Mouse (Mus musculus) neural tube, embryonic 11.5 days (tissue): ENCODE data around the gene Uqcr10. TPM values are rescaled to one million over a fixed set of nuclear protein-coding genes. Genes with fewer than 3 reads are reported as not detected.
A peak's percentile ranks its signal among the peaks of the same experiment; 100 is the strongest.

Source experiments
- ATAC-seq: fragments of 200-750 bp; cut with Nextera tagmentation; 2 replicates; pipeline ENCODE4 v1.8.0; 2017; ENCODE audit warnings: moderate number of reproducible peaks, mild to moderate bottlenecking, moderate TSS enrichment, moderate library complexity; ENCODE audit not compliant: insufficient read depth, low FRiP score, low TSS enrichment
- DNase-seq: peaks from one replicate; pipeline ENCODE4 v3.0.0-alpha.2; 2015; ENCODE audit warnings: low spot score
- H3K27ac ChIP-seq: fragments of 300-500 bp; sonication (generic); 2 replicates; pipeline ENCODE4 v1.5.1; 2014; ENCODE audit warnings: low read depth, mild to moderate bottlenecking, low read length
- H3K27me3 ChIP-seq: fragments of 300-500 bp; sonication (generic); 2 replicates; pipeline ENCODE4 v1.6.1; 2014; ENCODE audit warnings: mild to moderate bottlenecking, low read length, mixed read lengths; ENCODE audit not compliant: control insufficient read depth, insufficient read depth
- H3K36me3 ChIP-seq: fragments of 300-500 bp; sonication (generic); 2 replicates; pipeline ENCODE4 v1.6.1; 2014; ENCODE audit warnings: mild to moderate bottlenecking, low read length, moderate library complexity, mixed read lengths; ENCODE audit not compliant: control insufficient read depth, insufficient read depth
- H3K4me1 ChIP-seq: fragments of 300-500 bp; sonication (generic); 2 replicates; pipeline ENCODE4 v1.6.1; 2014; ENCODE audit warnings: low read length, mixed read lengths; ENCODE audit not compliant: control insufficient read depth, insufficient read depth
- H3K4me2 ChIP-seq: fragments of 300-500 bp; sonication (generic); 2 replicates; pipeline ENCODE4 v1.6.1; 2014; ENCODE audit warnings: low read depth, mild to moderate bottlenecking, moderate library complexity
- H3K4me3 ChIP-seq: fragments of 300-500 bp; sonication (generic); 2 replicates; pipeline ENCODE4 v1.5.1; 2014; ENCODE audit warnings: low read depth, low read length
- H3K9ac ChIP-seq: fragments of 300-500 bp; sonication (generic); 2 replicates; pipeline ENCODE4 v1.6.1; 2014; ENCODE audit warnings: mild to moderate bottlenecking, low read length
- H3K9me3 ChIP-seq: fragments of 300-500 bp; sonication (generic); 2 replicates; pipeline ENCODE4 v1.6.1; 2016; ENCODE audit warnings: low read length; ENCODE audit not compliant: control insufficient read depth
- WGBS: fragments of 180-500 bp; shearing (Covaris S2); extraction: QIAGEN DNeasy Blood & Tissue Kit; methylation state at CpG from one replicate; pipeline ENCODE4 v1.1.7; 2014; 5-methylcytosine and 5-hydroxymethylcytosine counted together
- polyA plus RNA-seq: library from polyadenylated mRNA; unstranded; fragments of >200 nt; fragmentation: Nextera tagmentation; extraction: Ambion mirVana; gene quantifications from 2 replicates; pipeline ENCODE4 v1.2.1, GENCODE M21; 2014

The Uqcr10 gene
- polyA plus RNA-seq, 1 experiment from 2014 or later, result 505 TPM

DNA sequence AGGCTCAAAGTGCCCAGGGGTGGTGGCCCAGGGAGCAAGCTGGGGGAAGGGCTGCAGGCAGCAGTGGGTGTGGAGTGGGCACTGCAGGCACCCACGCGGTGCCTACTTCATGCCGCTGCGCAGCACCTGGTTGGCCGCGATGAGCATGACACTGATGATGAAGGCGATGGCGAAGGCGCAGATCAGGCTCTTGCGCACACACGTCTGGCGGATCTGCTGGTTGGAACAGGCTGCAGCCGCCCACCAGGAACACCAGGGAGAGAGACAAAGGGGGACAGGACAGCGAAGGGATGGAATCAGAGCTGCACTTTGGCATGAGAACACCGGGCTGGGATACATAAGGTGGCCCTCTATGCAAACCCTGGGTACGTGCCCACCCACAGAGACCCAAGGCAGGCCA, 34.6 kb upstream of the Uqcr10 start:
- H3K27ac ChIP-seq, result no peak overlapping the region
- DNase-seq, result no peak
- peaks cover 4% of the 10 kb centered on the region; the same call in 1 of the 2 replicates for H3K4me1 ChIP-seq
- H3K27me3 ChIP-seq, result no peaks in the 10 kb centered on the region
- ATAC-seq, result no peak
- peaks cover 2% of the 10 kb centered on the region; the same call in 1 of the 2 replicates for H3K36me3 ChIP-seq
- no peaks in the 10 kb centered on the region for H3K9me3 ChIP-seq
- no peak overlapping the region for H3K9ac ChIP-seq
- WGBS, result 94% methylated on average over 16 of the region's 16 CpGs
- H3K4me3 ChIP-seq, result no peak overlapping the region
- H3K4me2 ChIP-seq, result no peak overlapping the region

DNA sequence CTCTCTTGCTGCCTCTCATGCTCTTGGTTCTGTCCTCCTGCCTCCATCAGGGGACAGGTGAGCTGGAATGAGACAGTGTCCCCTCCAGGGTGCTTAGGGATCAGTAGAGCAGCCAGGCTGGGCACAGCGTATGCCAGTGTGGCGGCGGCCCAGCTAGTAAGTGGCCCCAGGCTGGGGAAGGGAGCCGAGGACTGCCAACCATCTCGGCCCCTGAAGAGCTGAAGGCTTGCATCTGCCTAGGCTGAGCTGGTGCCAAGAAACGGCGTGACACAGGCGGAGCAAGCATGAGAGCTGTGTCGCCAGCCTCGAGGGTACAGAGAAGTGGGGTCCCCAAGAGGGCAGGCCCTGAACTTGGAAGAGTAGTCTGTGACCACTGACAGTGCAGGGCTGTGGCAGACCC, 33.5 kb upstream of the Uqcr10 start:
- no peak overlapping the region for H3K9ac ChIP-seq
- ATAC-seq (no peak), DNase-seq (no peak)
- H3K27me3 ChIP-seq, result no peaks in the 10 kb centered on the region
- peaks cover 2% of the 10 kb centered on the region; the same call in 1 of the 2 replicates for H3K36me3 ChIP-seq
- H3K4me2 ChIP-seq, result no peak overlapping the region
- peaks cover 4% of the 10 kb centered on the region; the same call in 1 of the 2 replicates for H3K4me1 ChIP-seq
- 86% methylated on average over 10 of the region's 10 CpGs for WGBS
- no peaks in the 10 kb centered on the region for H3K9me3 ChIP-seq
- no peak overlapping the region for H3K4me3 ChIP-seq
- H3K27ac ChIP-seq, result no peak overlapping the region

DNA sequence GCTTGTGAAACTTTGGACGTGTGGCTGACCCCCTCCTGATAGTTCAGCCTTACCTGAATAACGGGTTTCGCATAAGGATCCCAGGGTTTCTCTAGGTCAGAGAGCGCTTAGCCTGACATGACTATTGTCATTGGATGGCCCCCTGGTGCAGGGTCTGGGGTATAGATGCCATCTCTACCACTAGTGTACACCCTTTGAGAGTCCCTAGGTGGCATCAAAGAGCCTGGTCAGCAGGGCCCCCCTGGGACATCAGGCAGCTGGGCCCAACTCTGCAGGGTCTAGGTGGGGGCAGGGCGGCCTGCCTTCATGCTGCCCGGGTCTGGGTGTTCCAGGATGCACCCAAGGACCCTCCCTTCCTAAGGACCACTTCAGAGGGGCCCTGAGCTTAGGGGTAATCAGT, 32.2 kb upstream of the Uqcr10 start:
- peaks cover 2% of the 10 kb centered on the region; the same call in 1 of the 2 replicates for H3K36me3 ChIP-seq
- WGBS, result 51% methylated on average over 6 of the region's 6 CpGs

DNA sequence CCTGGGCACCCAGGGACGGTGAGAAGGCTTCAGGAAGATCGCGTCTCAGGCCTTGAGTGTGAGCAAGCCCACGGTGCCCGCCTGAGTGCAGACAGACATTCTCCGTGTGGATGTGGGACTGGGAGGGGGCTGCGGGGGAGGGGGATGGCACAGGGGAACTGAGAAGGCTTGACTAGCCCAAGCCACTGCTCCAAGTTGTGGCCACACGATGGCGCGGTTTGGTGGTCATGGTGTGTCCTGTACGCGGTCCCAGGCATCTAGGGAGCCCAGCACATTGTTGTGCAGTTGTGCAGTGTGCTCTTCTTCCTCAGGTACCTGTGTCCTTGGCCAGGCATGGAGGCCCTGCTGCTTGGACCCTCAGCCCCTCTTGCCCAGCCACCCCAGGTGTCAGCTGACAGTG, 30.0 kb upstream of the Uqcr10 start:
- 32% methylated on average over 12 of the region's 12 CpGs for WGBS

More for the DNA sequence above, 32.2 kb upstream of the Uqcr10 start:
- H3K27me3 ChIP-seq, result no peaks in the 10 kb centered on the region
- H3K27ac ChIP-seq, result no peak overlapping the region
- DNase-seq, result no peak
- no peak overlapping the region for H3K4me2 ChIP-seq
- no peak overlapping the region for H3K9ac ChIP-seq
- H3K4me3 ChIP-seq, result no peak overlapping the region
- peaks cover 4% of the 10 kb centered on the region; the same call in 1 of the 2 replicates for H3K4me1 ChIP-seq
- no peaks in the 10 kb centered on the region for H3K9me3 ChIP-seq
- no peak for ATAC-seq

DNA sequence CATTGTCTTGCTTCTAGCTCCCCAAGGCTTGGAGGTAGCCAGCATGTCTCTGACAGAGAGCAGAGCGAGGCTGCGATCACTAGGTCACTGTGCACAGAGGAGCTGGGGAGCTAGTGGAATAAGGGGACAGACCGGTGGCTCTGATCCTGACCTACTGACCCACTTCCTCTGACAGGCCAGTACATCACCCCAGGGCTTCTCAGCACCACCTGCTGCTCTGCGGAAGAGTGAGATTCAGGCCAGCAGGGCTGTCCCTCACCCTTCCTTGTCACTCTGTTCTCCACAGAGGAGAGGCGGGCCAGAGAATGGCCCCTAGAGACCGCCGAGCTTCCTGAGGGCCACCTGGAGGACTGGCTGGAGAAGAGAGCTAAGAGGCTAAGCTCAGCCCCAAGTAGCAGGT, 27.6 kb upstream of the Uqcr10 start:
- no peak overlapping the region for H3K4me2 ChIP-seq
- H3K36me3 ChIP-seq, result peaks cover 2% of the 10 kb centered on the region
- no peak overlapping the region for H3K9ac ChIP-seq
- no peaks in the 10 kb centered on the region for H3K27me3 ChIP-seq
- 59% methylated on average over 7 of the region's 7 CpGs for WGBS
- H3K4me1 ChIP-seq, result peaks cover 4% of the 10 kb centered on the region; the same call in 1 of the 2 replicates
- H3K4me3 ChIP-seq, result no peak overlapping the region
- DNase-seq (no peak), ATAC-seq (no peak)
- no peak overlapping the region for H3K27ac ChIP-seq
- no peaks in the 10 kb centered on the region for H3K9me3 ChIP-seq

More for the DNA sequence above, 30.0 kb upstream of the Uqcr10 start:
- peak; percentile 62 for DNase-seq
- Histone ChIP-seq H3K27ac (no peak overlapping the region), H3K4me3 (no peak overlapping the region), H3K36me3 (peaks cover 2% of the 10 kb centered on the region; the same call in 1 of the 2 replicates), H3K27me3 (no peaks in the 10 kb centered on the region), H3K4me2 (no peak overlapping the region), H3K9ac (no peak overlapping the region), H3K4me1 (peaks cover 4% of the 10 kb centered on the region; the same call in 1 of the 2 replicates), H3K9me3 (no peaks in the 10 kb centered on the region)
- no peak for ATAC-seq

DNA sequence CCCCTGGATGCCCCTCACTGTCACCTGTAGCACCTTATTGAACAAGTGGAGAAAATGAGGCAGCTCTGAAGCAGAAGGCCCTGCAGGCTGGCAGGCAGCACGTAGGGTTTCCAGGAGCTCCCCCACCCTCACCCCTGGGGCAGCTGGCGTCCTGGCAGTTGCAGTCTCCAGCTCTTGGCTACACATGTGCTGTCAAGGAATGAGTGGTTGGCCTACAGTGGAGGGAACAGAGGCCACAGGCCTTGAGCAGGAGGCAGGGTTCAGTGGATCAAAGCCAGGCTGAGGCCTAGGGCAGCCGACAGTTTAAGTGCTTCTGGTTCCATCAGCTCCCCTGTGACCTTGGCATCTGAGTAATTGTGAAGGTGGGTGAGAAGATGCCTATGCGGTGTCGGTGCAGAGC, 26.8 kb upstream of the Uqcr10 start:
- Histone ChIP-seq H3K4me2 (no peak overlapping the region), H3K4me3 (no peak overlapping the region), H3K27me3 (no peaks in the 10 kb centered on the region), H3K27ac (no peak overlapping the region), H3K9me3 (no peaks in the 10 kb centered on the region), H3K9ac (no peak overlapping the region; the same call in 1 of the 2 replicates), H3K4me1 (peaks cover 4% of the 10 kb centered on the region; the same call in 1 of the 2 replicates), H3K36me3 (peaks cover 4% of the 10 kb centered on the region)
- WGBS, result 85% methylated on average over 5 of the region's 5 CpGs
- ATAC-seq (no peak), DNase-seq (no peak)

DNA sequence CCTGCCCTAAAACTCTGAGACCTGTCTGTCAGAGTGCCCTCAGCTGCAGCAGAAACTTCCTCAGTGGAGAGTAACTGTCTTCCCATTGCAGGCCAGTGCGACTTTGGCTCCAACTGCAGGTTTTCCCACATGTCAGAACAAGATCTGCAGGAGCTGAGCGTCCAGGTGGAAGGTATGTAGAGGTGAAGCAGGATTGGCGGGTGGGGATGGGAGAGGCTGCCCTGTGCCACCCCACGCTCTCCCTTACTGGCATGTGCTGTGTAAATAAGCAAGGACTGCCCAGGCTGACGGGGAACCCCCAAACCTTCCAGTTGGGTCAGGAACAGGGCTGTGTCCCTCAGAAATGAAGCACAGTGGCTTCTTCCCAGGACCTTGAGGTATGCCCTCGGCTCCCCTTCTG, 26.0 kb upstream of the Uqcr10 start:
- no peak overlapping the region for H3K4me3 ChIP-seq
- ATAC-seq (no peak), DNase-seq (no peak)
- no peak overlapping the region for H3K27ac ChIP-seq
- H3K9ac ChIP-seq, result no peak overlapping the region
- H3K27me3 ChIP-seq, result no peaks in the 10 kb centered on the region
- H3K36me3 ChIP-seq, result peaks cover 2% of the 10 kb centered on the region
- no peak overlapping the region for H3K4me2 ChIP-seq
- WGBS, result 88% methylated on average over 6 of the region's 6 CpGs
- no peaks in the 10 kb centered on the region for H3K4me1 ChIP-seq
- H3K9me3 ChIP-seq, result no peaks in the 10 kb centered on the region

DNA sequence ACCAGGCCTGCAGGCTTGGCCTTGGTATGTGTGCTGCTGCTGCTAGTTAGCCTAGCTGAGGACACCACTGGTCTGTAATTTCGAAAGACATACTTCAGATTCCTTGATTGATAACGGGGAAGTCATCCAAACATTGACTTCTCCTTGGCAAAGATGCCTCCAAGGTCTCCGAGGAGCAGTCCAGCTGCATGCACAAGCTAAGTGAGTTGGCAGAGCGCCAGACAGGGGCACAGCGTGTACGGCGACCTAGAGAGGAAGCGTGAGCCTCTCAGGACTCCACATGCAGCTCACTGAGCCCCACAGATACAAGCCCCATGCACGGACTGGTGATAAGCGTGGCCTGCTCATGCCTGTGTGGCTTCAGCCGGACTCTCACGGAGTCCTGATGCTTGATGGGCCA, 25.5 kb upstream of the Uqcr10 start:
- H3K4me2 ChIP-seq, result no peak overlapping the region
- peaks cover 2% of the 10 kb centered on the region for H3K36me3 ChIP-seq
- no peak overlapping the region for H3K9ac ChIP-seq
- no peak overlapping the region for H3K4me3 ChIP-seq
- DNase-seq (no peak), ATAC-seq (no peak)
- H3K9me3 ChIP-seq, result no peaks in the 10 kb centered on the region
- H3K27me3 ChIP-seq, result no peaks in the 10 kb centered on the region
- H3K27ac ChIP-seq, result no peak overlapping the region
- H3K4me1 ChIP-seq, result no peaks in the 10 kb centered on the region
- 84% methylated on average over 12 of the region's 12 CpGs for WGBS

DNA sequence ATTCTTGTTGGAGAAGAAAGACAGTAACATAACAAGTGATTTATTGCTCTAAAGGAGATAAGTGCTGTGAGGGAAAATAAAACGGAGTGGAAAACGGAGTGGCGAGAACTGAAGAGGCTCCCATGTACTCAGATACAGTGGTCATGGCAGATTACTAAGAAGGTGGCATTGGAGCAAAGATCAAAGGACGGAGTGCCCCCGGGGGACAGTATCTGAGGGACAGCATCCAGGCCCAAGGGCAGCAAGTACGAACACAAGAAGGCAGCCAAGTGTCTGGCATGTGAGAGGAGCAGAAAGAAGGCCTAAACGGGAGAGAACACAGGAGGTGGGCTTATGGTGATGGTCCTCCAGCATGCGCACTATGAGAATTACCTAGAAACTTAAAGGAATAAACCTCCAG, 17.6 kb upstream of the Uqcr10 start:
- 69% methylated on average over 8 of the region's 8 CpGs for WGBS
- Histone ChIP-seq H3K27ac (no peak overlapping the region), H3K4me2 (no peak overlapping the region), H3K27me3 (no peaks in the 10 kb centered on the region), H3K9ac (no peak overlapping the region), H3K4me1 (peaks cover 3% of the 10 kb centered on the region; the same call in 1 of the 2 replicates), H3K4me3 (no peak overlapping the region), H3K9me3 (no peaks in the 10 kb centered on the region), H3K36me3 (peaks cover 2% of the 10 kb centered on the region; the same call in 1 of the 2 replicates)
- DNase-seq, result no peak
- ATAC-seq, result no peak
